Mouse (Mus musculus) thymus, adult 2 months (tissue): ENCODE results near the gene Ints12.

ENCODE experiments used
- CTCF ChIP-seq: fragments of 200-500 bp; IDR thresholded peaks from 2 replicates; pipeline ENCODE4 v1.5.1; 2012; ENCODE audit warnings: mild to moderate bottlenecking, control low read depth, low read length, moderate library complexity, borderline replicate concordance; ENCODE audit not compliant: control insufficient read depth, poor library complexity, insufficient read depth; ENCODE audit errors: extremely low read depth
- POLR2A ChIP-seq: fragments of 200-500 bp; IDR thresholded peaks from 2 replicates; pipeline ENCODE4 v1.6.1; 2012; ENCODE audit warnings: mild to moderate bottlenecking, low read length, control low read depth, moderate library complexity; ENCODE audit not compliant: control insufficient read depth, poor library complexity, insufficient read depth; ENCODE audit errors: extremely low read depth

DNA sequence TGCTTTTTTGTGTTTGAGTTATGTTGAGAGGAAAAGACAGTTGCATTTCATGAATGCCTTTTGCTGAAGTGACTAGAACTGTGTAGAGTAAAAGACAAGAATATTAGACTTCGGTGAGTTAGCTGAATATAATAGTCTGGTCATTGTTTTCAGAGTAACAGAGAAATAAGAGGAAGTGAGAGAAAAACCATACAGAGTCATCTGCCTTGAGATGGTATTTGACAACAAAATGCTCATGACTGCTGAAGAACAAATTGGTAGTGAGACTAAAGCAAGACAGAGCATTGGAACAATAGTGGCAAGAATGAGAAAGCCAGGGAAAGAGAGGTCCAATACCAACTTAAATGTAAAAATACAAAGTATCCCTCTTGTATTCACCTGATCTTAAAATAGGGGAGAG is 1.3 kb downstream of the Ints12 start:
- TF ChIP-seq CTCF (no peak), POLR2A (no peak)
